Mouse (Mus musculus) ES-Bruce4 (cell line): ENCODE data around the gene Rassf6.

Experiments used
- CTCF ChIP-seq: IDR thresholded peaks from one replicate; pipeline ENCODE4 v1.8.1; 2011; ENCODE audit warnings: low read depth, low read length
- POLR2A ChIP-seq: IDR thresholded peaks from one replicate; pipeline ENCODE4 v1.8.1; 2011; ENCODE audit warnings: low read length; ENCODE audit not compliant: insufficient read depth

- no peak for TF ChIP-seq POLR2A
- TF ChIP-seq CTCF, result no peak
Measured at GRCm38 (mm10) chr5:90661436-90661835, 21.0 kb upstream of the Rassf6 start.
